Mouse (Mus musculus): ENCODE results near the gene Atp6v1a.

DNA sequence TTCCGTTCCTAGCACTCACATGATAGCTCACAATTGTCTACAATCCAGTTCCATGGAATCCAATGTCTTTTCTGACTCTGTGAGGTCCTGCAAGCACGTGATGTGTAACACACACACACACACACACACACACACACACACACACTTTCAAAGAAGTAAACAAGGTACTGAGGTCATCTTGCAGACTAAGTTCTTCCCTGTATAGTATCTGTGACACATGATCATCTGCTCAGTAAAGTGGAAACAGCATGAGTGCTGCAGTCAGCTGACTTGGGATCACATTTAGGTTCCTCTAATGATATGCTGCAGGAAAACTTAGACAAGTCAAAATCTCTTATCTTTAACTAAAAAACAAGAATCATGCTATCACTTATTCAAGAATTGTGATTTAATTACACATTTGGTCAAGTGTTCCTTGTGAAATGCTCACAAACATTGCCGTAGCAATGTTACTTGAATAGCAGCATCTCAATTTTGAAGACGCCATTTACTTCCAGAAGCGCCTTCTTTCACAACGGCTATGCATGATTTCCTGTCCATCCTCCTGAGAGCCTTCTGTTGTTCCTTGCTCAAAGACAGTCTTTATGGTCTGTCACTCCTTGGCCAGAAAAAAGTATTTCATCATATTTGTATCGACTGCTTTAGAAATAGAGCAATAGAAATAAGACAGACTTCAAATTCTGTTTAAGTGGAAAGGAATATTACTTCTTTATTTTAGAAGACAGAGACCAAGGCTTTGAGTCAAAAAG is 19.6 kb downstream of the Atp6v1a start:
- TF ChIP-seq CTCF (IDR thresholded peaks at IDR 0.05; ENCODE audit: low read depth, low read length) (no peak), POLR2A (IDR thresholded peaks at IDR 0.05; ENCODE audit: insufficient read depth, low read length) (no peak)

All from ES-Bruce4 (cell line).